Mouse (Mus musculus) megakaryocyte, adult 5-6 weeks (primary cell): Measurements from ENCODE around the gene Zfp687. TPM values are rescaled to one million over a fixed set of nuclear protein-coding genes. Genes with fewer than 3 reads are reported as not detected.

Experiments
- ATAC-seq: 2 replicates; pipeline ENCODE4 v1.8.0; 2016; ENCODE audit warnings: mild to moderate bottlenecking, inconsistent platforms; ENCODE audit not compliant: poor library complexity, severe bottlenecking
- total RNA-seq, 2 experiments: library from RNA; stranded (forward) in 1 of 2; stranded (reverse) in 1 of 2; fragments of 153-499, 151-499 nt in 1 of 2; fragments of 221-1000, 200-1000 nt in 1 of 2; gene quantifications; 2 replicates each; pipeline versions ENCODE4 v1.2.3 to v1.2.4; 2015 to 2017

Zfp687 gene
- total RNA-seq, 2 experiments from 2014 or later = 10.0 to 11.7 TPM

DNA sequence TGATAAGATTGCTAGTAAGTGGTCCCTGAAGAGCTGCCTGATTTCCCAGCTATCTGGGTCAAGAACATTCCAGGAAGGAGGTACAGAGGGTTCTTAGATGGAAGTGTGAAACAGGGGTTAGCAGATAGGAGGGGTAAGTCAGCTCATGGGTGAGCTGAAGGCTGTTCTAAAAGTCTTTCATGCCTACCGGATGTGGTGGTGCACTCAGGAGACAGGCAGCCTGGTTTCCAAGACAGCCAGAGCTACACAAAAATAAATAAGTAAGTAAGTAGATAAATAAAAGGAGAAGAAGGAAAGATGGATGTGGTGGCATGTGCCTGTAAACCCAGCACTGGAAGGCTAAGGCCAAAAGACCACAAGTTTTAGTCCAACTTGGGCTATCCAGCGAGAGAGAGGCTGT lies 3.5 kb upstream of the Zfp687 start:
- ATAC-seq = no peak

DNA sequence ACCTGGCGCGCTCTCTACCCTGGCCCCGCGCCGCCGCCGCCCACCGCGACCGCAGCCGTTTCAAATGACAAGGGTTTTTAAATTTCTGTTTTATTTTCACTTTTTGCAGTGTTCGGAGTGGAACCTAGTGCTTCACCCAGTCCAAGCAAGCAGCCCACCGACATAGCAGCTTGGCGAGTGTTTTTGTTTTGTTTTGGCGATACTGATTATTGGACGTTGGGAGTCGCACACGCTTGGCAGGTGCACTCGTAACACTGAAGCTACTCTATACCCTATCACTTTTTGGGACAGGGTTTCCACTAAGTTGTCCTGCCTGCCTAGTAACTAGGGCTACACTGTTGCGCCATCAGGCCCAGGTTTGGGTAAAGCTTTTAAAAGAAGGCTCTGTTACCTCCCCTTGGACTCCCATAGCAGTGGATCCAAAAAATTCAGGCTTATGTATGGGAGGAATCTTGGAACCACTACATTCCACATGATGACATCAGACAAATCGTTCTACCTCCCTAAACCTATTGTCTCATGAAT lies 1.3 kb upstream of the Zfp687 start:
- no peak for ATAC-seq

DNA sequence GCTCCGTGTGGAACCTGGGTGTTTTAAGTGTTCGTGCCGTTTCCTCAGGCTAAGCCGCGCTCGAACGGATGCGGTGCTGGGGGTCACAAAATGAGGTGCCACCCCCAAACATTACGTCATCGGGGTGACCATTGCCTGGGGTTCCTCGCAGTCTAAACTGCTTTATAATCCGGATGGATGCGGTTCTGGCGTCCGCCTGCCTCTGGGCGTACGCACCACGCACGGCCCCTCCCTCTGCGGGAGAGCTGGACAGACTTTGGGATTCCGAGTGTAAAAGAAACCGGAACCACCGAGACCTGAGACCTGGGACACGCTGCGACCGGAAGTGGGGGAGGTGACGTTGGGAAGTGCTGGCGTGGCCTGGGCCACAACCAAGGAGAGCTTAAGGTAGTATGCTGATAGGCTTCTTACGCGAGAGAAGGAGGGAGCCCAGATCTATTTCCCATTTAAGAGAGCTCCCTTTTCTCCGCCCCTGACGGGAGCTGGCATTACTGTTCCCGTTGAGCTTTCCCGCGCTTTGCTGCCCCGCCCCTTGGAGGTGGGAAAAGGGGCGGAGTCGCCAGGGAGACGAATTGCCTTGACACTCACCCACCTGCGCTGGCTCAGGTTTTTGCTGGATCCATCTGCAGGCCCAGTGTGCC lies 763 bp upstream of the Zfp687 start:
- peak; percentile 53 for ATAC-seq

GRCm38 (mm10) chr3:95014428-95015151 lies 658 bp downstream of the Zfp687 start:
- ATAC-seq = 0 out of 2 replicates have a peak, but pooled peaks have one; percentile 5

- ATAC-seq = no peak
Measured at GRCm38 (mm10) chr3:95013699-95014427, 1.4 kb downstream of the Zfp687 start.

GRCm38 (mm10) chr3:95012982-95013381 lies 2.3 kb downstream of the Zfp687 start:
- ATAC-seq = no peak

DNA sequence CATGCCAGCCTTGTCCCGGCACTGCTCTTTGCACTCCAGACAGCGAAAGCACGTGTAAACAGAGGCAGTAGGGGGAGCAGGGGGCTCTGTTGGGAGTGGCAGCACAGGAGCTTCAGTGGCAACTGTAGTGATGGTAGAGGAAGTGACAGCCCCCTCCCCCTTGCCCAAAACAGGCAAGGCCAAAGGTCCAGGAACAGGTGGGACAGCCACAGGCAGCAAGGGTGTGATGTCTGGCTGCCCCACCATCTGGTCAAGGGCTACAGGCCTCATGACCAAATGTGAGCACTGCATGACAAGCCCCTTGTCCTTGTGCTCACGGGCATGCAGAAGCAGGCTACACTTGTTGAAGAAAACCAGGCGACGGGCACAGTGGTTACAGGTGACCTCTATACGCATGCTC lies 4.9 kb downstream of the Zfp687 start:
- no peak for ATAC-seq

DNA sequence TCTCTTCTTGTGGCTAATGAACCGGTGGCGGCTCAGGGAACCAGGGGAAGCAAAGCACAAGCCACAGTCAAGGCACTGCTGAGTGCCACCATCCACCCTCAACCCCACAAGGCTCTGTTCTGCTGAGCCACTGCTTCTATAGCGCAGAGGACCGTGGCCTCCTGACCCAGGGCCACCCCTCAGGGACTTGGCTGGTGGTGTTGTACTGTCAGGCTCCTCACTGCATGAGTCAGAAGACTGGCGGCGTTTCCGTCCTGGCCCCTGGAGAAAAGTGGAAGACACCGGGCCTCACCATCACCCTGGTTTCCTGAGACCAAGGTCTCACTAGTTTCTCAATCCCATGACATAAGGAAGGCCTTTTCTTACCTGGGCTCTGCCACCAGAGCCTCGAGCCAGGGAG lies 7.5 kb downstream of the Zfp687 start:
- no peak for ATAC-seq

- no peak for ATAC-seq
Measured at GRCm38 (mm10) chr3:95005651-95006050, 9.6 kb downstream of the Zfp687 start.

DNA sequence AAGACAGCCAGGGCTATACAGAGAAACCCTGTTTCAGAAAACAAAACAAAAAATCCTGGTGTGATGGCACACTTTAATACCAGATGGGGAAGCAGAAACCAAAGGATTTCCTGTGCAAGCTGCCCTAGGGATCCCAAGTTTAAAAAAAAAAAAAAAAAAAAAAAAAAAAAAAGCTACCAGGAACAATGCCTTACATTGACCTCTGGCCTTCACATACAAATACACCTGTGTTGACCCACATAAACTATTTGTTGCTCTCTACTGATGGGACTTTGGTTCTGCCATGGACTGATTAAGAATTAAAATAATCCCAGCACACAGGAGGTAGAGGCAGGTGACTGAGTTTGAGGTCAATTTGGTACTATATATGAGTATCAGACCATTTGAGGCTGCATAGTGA lies 12.0 kb downstream of the Zfp687 start:
- no peak for ATAC-seq

DNA sequence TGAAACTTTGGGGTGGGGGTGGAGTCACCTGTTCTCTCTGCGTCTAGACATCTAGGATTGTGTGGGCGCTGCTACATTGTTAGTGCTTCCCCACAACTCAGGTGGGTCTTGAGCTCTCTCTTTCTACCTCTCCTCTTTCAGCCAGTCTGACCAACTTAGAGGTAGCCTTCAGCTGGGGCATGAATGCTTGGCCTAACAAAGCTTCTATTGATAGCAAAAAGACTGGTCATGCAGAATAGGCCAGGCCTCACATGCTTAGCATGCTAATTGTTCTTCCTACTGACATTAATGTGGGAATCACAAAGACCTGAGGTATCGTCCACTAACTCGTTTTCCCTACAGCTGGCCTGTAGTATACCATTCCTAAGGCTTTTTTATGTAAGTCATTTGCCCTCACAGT lies 12.7 kb downstream of the Zfp687 start:
- no peak for ATAC-seq

DNA sequence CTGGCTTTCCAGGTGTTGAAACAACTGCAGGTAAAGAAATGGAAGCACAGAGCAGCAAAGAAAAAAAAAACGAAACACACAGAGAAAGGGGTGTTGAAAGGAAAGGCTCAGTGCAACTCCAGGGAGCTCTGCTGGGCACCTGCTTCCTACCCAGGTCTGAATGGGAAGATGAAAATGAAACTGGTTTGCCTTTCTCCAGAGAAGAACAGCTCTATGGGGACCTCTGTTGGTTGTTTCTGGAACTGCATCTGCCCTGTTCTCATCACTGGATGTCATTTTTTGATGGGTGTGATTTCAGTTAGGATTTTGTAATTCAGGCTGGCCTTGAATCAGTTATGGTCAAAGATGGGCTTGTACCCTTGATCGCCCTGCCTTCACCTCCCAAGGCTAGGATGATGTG lies 18.3 kb downstream of the Zfp687 start:
- ATAC-seq = peak; percentile 97

DNA sequence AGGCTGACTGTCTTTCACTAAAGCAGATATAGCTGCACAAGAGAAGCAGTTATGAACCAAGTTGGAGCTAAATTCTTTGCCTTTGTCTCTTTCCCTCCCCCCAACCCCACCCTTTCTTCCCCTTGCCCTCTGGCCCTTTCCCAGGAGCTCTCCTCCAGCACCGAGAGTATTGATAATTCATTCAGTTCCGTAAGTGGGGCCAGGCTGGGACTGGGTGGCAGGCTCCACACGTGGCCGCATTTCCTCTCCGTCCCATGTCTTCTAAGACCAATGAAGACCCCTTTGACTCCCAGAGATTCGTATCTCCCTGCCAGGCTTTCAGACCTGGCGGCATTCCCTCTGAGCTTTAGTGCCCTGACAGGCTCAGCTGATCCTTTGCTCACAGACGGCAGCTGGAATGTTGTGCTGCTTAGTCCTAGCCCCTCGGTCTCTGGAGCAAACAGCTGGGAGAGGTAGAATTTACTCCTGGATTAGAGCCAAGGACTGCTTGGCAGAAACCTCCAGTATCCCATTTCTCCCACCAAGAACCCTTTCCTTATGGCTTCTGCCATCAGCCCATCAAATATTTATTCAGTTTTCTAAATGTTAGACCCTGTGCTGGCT lies 26.0 kb downstream of the Zfp687 start:
- ATAC-seq = no peak

DNA sequence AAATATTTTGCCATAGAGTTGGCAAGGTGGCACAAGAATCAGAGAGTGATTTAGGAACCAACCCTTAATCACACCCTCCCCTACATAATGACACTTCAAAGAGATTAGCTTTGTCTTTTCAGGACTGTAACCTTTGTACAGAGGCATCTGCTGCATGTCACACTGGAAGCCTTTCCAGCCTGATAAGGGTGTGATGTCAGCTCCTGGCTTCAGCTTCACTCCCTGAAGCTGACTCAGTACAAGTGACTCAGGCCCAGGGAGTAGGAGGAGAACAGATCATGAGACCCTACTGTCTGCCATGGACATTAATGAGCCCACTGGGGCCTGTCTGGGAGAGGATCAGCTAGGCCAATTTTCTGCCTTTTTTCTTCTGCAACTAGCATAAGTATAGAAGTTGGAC lies 27.7 kb downstream of the Zfp687 start:
- no peak for ATAC-seq

GRCm38 (mm10) chr3:94985513-94985912 lies 29.7 kb downstream of the Zfp687 start:
- no peak for ATAC-seq

- no peak for ATAC-seq
Measured at GRCm38 (mm10) chr3:94984312-94984711, 30.9 kb downstream of the Zfp687 start.

GRCm38 (mm10) chr3:94974528-94975422 lies 40.5 kb downstream of the Zfp687 start, which contains the start of gene Pi4kb:
Gene Pi4kb (plus strand): TSS chr3:94974731.
- ATAC-seq = peak; percentile 94

DNA sequence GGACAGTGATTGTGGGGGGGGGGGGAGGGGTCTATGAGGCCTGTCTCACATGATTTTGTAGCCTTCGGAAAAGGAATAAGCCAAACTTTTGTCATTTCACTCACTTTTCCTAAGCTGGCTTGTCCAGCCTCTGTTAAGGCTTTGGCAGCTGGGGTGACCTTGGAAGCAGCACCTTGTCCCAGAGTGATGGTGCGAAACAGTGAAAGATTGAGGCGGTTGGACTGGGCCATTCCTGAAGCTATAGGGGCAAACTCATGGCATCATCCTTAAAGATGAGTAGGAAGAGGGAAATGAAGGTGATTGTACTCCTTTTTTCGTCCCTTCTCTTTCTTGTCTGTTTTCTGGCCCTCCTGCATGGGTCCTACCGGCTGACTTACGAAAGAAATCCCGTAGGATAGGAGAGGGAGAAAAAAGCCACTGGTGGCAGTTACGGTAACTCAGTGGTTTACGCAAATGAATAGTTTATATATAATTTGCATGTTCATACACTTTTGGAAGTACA lies 41.2 kb downstream of the Zfp687 start:
- peak; percentile 4; the same call in 1 of the 2 replicates for ATAC-seq

- ATAC-seq = no peak
Measured at GRCm38 (mm10) chr3:94973620-94974019, 41.6 kb downstream of the Zfp687 start.

GRCm38 (mm10) chr3:94972552-94972951 lies 42.7 kb downstream of the Zfp687 start:
- no peak for ATAC-seq
